Mouse (Mus musculus): ENCODE results near the gene Efcab2.

DNA sequence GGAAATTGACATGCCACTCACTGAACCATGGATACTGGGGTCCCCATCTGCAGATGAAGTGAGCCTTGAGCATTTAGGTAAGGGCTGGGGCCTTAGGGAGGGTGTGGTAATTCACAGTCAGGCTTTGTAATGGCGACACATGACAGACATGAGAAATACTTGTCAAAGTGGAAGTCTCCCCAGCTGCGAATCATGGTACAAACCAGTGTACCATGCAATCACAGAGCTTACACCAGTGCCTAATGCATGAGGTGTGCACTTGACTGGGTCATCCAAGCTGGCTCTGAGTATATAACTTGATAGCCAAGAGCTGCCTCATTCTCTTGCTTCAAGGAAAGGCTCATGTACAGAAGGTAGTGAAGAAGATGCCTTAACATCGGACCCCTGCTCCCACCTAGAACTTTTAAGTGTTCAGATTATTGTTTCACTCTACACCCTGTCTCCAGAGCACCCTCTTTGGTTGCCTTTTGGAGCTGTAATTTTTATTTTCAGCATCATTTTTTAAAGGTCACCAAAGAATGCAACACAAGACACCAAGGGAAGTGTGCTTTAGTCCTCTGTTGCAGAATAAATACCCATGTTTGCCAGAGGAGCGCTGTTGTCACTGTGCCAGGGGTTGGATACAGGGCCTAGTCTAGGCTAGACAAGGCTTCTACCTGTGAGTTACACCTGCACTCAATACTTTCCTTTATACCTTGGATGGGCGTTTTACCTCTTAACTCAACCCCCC, 79.4 kb downstream of the Efcab2 start:
- no peak for TF ChIP-seq POLR2A (IDR thresholded peaks at IDR 0.05; ENCODE audit: control insufficient read depth, low read depth, low read length)
- TF ChIP-seq CTCF (IDR thresholded peaks at IDR 0.05; ENCODE audit: control insufficient read depth, insufficient read depth, insufficient replicate concordance, low read depth, low read length), result no peak
